Mouse (Mus musculus) kidney, adult 2 months (tissue): ENCODE data around the gene Acvrl1. TPM values are rescaled to one million over a fixed set of nuclear protein-coding genes. Genes with fewer than 3 reads are reported as not detected.

Source experiments
- DNase-seq: peaks from one replicate; pipeline ENCODE4 v3.0.0; 2021
- H3K27ac ChIP-seq: fragments of 200-500 bp; 2 replicates; pipeline ENCODE4 v1.5.1; 2012; ENCODE audit warnings: low read depth, low read length, control low read depth, inconsistent platforms; ENCODE audit not compliant: insufficient read depth
- H3K27me3 ChIP-seq: fragments of 200-500 bp; replicated peaks from 2 replicates; pipeline ENCODE4 v1.6.1; 2012; ENCODE audit warnings: mild to moderate bottlenecking, moderate library complexity, low read length, inconsistent platforms; ENCODE audit not compliant: control insufficient read depth, insufficient read depth
- H3K36me3 ChIP-seq: fragments of 200-500 bp; 2 replicates; pipeline ENCODE4 v1.6.1; 2012; ENCODE audit warnings: mild to moderate bottlenecking, moderate library complexity, low read length, inconsistent platforms; ENCODE audit not compliant: control insufficient read depth, insufficient read depth
- H3K4me1 ChIP-seq: fragments of 200-500 bp; 2 replicates; pipeline ENCODE4 v1.6.1; 2011; ENCODE audit warnings: low read length; ENCODE audit not compliant: control insufficient read depth, insufficient read depth
- H3K4me3 ChIP-seq: fragments of 200-500 bp; 2 replicates; pipeline ENCODE4 v1.5.1; 2011; ENCODE audit warnings: mild to moderate bottlenecking, low read depth, low read length, control low read depth; ENCODE audit not compliant: insufficient read depth
- CTCF ChIP-seq: fragments of 200-500 bp; conservative IDR thresholded peaks from 2 replicates; pipeline ENCODE4 v1.5.1; 2011; ENCODE audit warnings: low read depth, mild to moderate bottlenecking, control low read depth, low read length, moderate library complexity, mixed read lengths; ENCODE audit not compliant: insufficient read depth, insufficient read length
- POLR2A ChIP-seq: fragments of 200-500 bp; IDR thresholded peaks from one replicate; pipeline ENCODE4 v1.6.1; 2011; ENCODE audit warnings: low read depth, low read length, control low read depth
- WGBS: fragments of 180-500 bp; shearing (Covaris S2); methylation state at CpG from one replicate; pipeline ENCODE4 v1.1.7; 2018; 5-methylcytosine and 5-hydroxymethylcytosine counted together
- polyA plus RNA-seq: library from polyadenylated mRNA; depleted of rRNA; stranded (reverse); fragments of >200 nt; gene quantifications from 2 replicates; pipeline ENCODE4 v1.2.3, GENCODE M21; 2012

The Acvrl1 gene
- polyA plus RNA-seq, 1 experiment: 34.1 TPM

DNA sequence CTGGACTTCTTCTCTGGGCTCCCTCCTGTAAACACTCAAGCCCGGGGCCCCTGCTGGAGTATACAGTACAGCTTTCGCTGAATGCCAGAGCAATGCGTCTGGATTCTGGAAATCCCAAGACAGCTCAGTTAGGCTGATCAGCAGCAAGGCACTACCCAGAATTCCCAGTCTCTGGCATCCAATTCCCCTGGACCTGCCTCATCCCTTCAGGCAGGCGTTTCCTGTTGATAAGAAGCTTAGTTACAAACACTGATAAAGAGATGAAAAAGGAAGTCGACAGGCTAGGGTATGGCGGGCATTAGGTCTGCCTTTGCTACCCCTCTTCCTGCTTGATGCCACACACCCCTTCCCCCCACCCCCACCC is 19.6 kb downstream of the Acvrl1 start:
- peak overlapping the region; percentile 2; the same call in 1 of the 2 replicates for H3K27ac ChIP-seq
- peak; percentile 63 for DNase-seq
- TF ChIP-seq CTCF (no peak), POLR2A (no peak)
- H3K27me3 ChIP-seq: no peaks in the 10 kb centered on the region
- H3K4me1 ChIP-seq: peaks cover 23% of the 10 kb centered on the region
- H3K36me3 ChIP-seq: no peaks in the 10 kb centered on the region
- WGBS: 55% methylated on average over 6 of the region's 6 CpGs
- H3K4me3 ChIP-seq: no peak overlapping the region

DNA sequence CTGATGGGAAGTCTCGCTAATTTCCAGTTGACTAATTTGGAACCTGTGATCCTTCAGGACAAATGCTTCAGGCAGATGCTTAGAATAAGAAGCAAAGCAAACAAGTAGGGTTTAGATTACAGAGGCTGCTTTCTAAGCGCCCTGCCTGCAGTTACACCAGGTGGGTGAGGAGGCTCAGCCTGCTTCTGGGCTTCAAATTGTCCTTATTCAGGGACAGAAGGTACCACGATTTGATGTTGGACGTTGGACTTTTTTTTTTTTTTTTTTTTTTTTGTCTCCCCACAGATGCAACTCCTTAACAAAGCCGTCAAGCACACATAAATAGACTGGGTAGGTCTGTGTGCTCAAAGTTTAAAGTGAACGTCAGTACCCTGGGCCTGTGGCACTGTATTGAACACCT is 20.3 kb downstream of the Acvrl1 start:
- H3K27me3 ChIP-seq: no peaks in the 10 kb centered on the region
- TF ChIP-seq POLR2A (no peak), CTCF (no peak)
- WGBS: 58% methylated on average over 6 of the region's 6 CpGs
- H3K4me1 ChIP-seq: peaks cover 16% of the 10 kb centered on the region; the same call in 1 of the 2 replicates
- no peaks in the 10 kb centered on the region for H3K36me3 ChIP-seq
- no peak overlapping the region for H3K27ac ChIP-seq
- no peak overlapping the region for H3K4me3 ChIP-seq
- DNase-seq: no peak

DNA sequence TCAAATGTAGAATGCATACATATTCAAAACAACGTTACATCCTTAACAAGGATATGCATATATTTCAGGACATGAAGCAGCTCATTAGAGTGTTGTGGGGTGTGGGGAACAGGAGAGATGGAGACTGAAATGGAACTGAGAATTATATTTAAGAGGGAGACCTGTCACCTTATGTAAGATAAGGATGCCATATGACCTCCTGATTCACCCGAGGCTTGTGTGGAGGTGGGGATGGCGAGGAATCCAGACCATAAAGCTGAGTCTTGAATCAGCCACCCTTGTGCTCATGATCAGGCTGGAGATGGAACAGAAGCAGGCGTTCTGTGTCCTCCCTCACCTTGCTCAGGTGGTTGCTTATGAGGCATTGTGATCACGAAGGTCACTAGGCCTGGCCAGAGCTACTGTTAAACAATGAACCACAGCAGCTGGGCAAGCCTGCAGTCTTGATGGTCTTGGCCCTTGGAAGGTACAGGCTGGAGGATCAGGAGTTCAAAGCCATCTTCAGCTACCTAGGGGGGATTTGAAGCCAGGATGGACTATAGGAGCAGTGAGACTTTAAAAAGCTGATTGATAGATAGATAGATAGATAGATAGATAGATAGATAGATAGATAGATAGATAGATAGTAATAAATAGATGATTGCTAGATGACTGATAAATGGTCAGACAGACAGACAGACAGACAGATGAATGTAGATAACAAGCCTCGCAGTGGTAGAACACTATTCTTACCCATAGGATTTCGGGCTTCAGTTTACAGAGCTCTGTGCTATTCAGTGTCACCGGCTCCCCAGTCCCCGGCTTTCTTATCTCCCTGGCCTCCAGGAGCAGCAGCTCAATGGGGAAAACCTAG is 23.3 kb downstream of the Acvrl1 start:
- H3K27me3 ChIP-seq: no peaks in the 10 kb centered on the region
- 84% methylated on average over 9 of the region's 9 CpGs for WGBS

DNA sequence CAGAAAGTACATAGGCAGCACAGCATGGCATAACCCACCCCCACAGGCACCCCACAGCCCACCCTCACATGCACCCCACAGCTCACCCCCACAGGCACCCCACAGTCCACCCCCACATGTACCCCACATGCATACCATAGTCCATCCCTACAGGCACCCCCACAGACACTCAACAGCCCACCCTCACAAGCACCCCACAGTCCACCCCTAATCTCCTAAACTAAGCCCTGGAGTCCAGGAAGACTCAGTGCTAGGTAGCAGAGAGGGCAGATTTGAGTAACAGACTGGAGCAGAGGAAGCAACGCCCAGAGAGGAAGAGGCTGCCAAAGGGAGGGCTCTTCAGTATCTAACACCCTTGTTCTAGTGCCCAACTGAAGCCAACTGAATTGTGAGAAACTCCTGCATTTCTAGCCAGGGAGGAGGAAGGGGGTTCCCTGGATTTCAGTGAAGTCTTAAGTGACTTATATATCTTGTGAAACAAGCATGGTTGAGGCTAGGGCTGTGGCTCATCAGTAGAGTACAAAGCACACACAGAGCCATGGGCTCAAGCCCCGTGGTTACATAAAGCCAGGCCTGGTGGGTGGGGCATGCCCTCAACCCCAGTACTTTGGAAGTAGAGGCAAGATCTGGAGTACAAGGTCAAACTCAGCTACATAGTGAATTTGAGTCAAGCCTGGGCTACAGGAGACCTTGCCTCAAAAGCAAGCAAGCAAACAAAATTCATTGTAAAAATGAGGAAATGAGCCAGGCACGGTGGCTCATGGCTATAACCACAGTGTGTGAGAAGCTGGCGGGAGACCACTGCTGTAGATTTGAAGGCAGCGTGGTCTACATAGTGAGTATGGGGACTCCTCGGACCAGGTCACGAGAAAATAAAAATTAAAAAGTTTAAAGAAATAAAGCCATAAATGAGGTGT is 26.6 kb downstream of the Acvrl1 start:
- 84% methylated on average over 7 of the region's 7 CpGs for WGBS
- no peak for DNase-seq
- TF ChIP-seq CTCF: no peak
- TF ChIP-seq POLR2A: no peak
- Histone ChIP-seq H3K27ac (no peak overlapping the region), H3K27me3 (no peaks in the 10 kb centered on the region), H3K4me1 (no peaks in the 10 kb centered on the region), H3K36me3 (no peaks in the 10 kb centered on the region), H3K4me3 (no peak overlapping the region)

More for the DNA sequence above, 23.3 kb downstream of the Acvrl1 start:
- no peak overlapping the region for H3K27ac ChIP-seq
- H3K4me3 ChIP-seq: no peak overlapping the region
- no peaks in the 10 kb centered on the region for H3K36me3 ChIP-seq
- H3K4me1 ChIP-seq: no peaks in the 10 kb centered on the region
- DNase-seq: no peak
- TF ChIP-seq POLR2A (no peak), CTCF (no peak)

DNA sequence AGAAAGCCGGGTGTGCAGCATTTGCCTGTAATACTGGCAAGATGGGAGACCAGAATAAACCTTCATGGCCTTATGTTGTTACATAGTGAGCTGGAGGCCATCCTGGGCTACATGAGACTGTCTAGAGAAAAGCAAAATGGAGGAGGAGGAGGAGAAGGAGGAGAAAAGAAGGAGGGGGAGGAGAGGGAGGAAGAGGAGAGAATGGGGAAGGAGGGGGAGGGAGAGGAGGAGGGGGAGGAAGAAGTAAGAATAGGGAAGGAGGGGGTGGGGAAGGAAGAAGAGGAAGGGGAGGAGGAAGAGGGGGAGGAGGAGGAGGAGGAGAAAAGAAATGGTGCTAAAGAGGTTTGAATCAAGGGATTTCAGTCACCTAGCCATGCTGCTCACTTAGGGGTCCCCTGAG is 31.8 kb downstream of the Acvrl1 start:
- no peak for DNase-seq
- Histone ChIP-seq H3K27ac (no peak overlapping the region), H3K36me3 (no peaks in the 10 kb centered on the region), H3K4me1 (peaks cover 7% of the 10 kb centered on the region; the same call in 1 of the 2 replicates), H3K4me3 (no peak overlapping the region), H3K27me3 (no peaks in the 10 kb centered on the region)
- TF ChIP-seq POLR2A: no peak
- no peak for TF ChIP-seq CTCF
- 25% methylated on average over 1 of the region's 1 CpGs for WGBS

DNA sequence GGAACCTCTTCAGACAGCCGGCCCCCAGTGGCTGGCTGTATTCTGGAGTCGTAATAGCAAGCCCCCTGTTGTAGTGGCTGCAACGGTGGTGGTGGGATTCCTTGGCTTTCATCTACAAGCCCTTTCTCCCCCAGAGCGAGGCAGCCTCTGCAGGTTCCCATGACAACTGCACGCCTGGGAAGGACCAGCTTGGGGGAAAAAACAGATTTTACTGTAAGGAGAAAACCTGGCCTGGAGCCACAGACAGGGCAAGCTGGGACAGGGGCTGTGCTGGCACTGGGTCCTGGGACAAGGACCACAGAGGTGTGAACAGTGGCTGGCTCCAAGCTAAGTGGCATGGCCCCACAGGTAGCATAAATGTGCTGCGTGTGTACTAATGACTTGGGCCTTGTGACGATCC is 32.3 kb downstream of the Acvrl1 start:
- H3K4me1 ChIP-seq: peaks cover 8% of the 10 kb centered on the region
- no peak overlapping the region for H3K27ac ChIP-seq
- H3K36me3 ChIP-seq: no peaks in the 10 kb centered on the region
- H3K4me3 ChIP-seq: no peak overlapping the region
- TF ChIP-seq CTCF: no peak
- TF ChIP-seq POLR2A: no peak
- H3K27me3 ChIP-seq: no peaks in the 10 kb centered on the region
- 54% methylated on average over 7 of the region's 7 CpGs for WGBS
- DNase-seq: no peak

DNA sequence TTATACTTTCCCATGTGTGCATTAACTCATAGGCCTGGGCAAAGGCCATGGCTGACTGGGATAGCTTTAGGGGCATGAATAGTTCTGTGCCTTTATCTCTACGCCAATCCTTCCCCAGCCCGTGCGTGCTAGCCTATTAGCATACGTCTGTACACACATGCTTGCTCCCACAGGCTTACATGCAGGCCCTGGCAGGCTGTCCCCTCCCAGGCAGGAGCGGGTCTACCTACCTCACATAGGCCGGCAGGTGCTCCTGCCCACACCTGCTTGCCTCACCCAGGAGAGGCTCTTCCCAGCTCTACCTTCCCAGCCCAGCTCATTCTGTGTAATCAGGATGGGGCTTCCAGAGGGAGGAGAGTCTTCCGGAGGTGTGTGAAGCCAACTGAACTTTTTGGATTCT is 33.2 kb downstream of the Acvrl1 start:
- WGBS: 92% methylated on average over 7 of the region's 7 CpGs
- no peaks in the 10 kb centered on the region for H3K27me3 ChIP-seq
- H3K36me3 ChIP-seq: no peaks in the 10 kb centered on the region
- H3K4me1 ChIP-seq: peaks cover 14% of the 10 kb centered on the region
- no peak for DNase-seq
- H3K4me3 ChIP-seq: no peak overlapping the region
- TF ChIP-seq CTCF: no peak
- TF ChIP-seq POLR2A: no peak
- no peak overlapping the region for H3K27ac ChIP-seq
